Mouse (Mus musculus): Measurements from ENCODE around the gene Scel.

Gene Scel

GRCm38 (mm10) chr14:103650413-103651101, 137.4 kb downstream of the Scel start:
- DNase-seq (ENCODE audit: low spot score in 2 of 2), result peak in 1 of 2 experiments; percentile 61

- no peak for DNase-seq (ENCODE audit: low spot score in 2 of 2)
Observed at GRCm38 (mm10) chr14:103651106-103651505, 138.0 kb downstream of the Scel start.

GRCm38 (mm10) chr14:103651562-103651961, 138.4 kb downstream of the Scel start:
- DNase-seq (ENCODE audit: low spot score in 2 of 2), result no peak

GRCm38 (mm10) chr14:103652524-103652923, 139.4 kb downstream of the Scel start:
- no peak for DNase-seq (ENCODE audit: low spot score in 2 of 2)

- no peak for DNase-seq (ENCODE audit: low spot score in 2 of 2)
Observed at GRCm38 (mm10) chr14:103653800-103654199, 140.7 kb downstream of the Scel start.

- no peak for DNase-seq (ENCODE audit: low spot score in 2 of 2)
Observed at GRCm38 (mm10) chr14:103655448-103655847, 142.3 kb downstream of the Scel start.

GRCm38 (mm10) chr14:103657876-103658275, 144.7 kb downstream of the Scel start:
- DNase-seq (ENCODE audit: low spot score in 2 of 2), result no peak
